Mouse (Mus musculus) adrenal gland, postnatal 25 days (tissue): Measurements from ENCODE around the gene Lpp. TPM values are rescaled to one million over a fixed set of nuclear protein-coding genes. Genes with fewer than 3 reads are reported as not detected.

Experiments used
- DNase-seq: peaks from one replicate; pipeline ENCODE4 v3.0.0; 2021; ENCODE audit warnings: mixed read lengths
- total RNA-seq: library from RNA; stranded (reverse); gene quantifications from 2 replicates; pipeline ENCODE4 v1.2.3, GENCODE M21; 2021

The Lpp gene
- total RNA-seq, 1 experiment from 2014 or later, result 103 TPM

DNA sequence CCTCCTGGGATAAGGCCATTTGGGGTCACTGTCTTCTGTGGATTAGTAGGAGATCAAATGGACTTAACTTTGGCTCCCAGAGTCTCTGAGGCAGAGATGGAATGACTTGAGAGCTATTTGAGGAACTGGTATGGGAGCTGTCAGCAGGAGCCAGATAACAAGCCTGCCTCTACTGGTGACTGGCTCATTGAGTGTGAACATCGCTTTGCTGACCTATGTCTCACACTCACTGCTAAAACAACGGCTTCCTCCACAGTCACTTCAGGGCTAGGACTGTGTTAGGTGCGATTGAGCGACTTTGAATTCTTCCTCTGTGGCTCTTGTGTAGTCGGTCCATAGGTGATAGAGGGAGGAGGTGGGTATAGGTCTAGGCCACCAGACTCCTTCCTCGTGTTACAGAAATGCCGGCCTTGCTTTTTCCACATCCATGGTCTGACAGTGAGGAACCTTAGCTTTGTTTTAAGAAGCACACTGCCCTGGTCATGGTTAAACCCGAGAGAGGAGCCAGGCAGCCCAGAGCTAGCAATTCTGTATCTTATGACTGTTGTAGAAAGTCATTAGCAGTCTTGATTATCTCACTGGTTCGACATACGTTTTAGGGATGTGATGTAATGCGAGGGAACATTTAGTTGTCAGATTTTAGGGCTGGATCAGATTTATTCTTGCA, 108.5 kb downstream of the Lpp start:
- DNase-seq, result no peak

DNA sequence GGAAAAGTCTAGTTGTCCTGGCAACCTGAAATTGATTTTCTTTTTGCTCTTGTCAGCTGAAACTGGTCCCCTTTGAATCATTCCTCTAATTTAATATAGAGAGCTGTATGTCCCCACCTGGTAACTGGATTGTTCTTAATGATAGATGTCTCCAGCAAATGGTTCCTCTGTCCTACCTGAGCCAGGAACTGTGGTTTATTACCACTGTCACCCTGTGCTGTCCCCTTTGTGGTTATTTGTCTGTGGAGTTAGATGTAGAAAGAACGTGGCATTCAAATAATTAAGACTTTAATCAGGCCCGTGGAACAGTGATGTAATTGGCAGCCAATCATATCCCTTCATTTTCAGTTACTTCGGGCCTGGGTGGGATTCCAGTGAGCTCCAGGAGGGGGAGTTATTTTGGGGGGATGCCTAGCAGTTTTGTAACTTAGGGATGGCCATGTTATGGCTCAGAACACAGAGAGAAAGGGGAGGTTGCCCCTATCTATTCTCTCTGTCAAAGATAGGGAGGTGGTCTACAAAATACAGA, 109.1 kb downstream of the Lpp start:
- no peak for DNase-seq

DNA sequence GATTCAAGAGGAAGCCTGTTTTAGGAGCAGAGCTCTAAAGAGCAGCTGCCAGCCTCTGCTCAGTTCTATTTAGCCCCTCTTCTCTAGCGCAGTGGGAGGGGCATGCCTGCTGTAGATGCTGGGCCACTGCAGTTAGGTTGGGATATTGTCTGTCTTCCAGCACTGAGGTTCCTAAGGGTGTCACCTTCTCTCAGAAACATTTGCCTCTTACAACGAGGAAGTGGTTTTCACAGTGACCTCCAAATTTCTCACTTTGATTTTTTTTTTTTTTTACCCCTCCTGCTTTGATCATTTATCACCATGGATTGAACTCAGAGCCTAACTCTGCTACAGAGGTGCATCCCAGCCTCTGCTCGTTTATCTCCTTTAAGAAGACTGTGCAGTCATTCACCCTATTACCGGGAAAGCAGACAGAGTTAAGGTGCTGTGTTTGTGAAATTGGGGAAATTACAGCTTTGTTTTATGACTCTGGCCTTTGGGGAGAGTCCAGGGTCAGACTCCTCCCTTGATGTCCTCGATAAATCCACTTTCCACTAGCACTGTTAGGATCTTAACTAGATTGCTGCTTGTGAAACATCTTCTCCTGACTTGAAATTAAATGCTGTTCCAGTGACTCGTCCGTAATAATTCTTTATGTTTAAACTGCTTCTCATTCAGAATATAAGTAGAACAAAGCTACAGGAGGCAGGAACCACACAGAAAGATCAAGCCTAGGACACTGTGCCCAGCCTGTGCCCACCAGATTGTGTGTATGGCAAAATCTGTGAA, 111.7 kb downstream of the Lpp start:
- DNase-seq, result no peak

DNA sequence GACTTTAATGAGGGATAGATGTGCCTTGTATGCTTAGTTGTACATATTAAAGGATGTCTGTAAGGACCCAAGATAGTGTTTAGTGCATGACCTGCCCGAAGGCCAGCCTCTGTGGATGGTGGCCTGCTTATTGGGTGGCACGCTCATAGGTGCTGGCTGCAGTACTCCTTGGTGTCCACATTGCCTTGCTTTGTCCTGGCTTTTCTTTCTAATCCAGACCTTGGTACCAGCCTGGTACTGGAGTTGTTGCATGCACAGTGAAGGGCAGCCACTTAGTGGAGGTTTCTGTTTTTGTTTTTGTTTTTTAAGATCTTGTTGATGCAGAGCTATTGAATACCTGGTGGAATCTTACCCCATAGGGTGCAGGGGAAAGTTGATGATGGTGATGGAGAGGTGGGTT, 112.9 kb downstream of the Lpp start:
- DNase-seq, result no peak

DNA sequence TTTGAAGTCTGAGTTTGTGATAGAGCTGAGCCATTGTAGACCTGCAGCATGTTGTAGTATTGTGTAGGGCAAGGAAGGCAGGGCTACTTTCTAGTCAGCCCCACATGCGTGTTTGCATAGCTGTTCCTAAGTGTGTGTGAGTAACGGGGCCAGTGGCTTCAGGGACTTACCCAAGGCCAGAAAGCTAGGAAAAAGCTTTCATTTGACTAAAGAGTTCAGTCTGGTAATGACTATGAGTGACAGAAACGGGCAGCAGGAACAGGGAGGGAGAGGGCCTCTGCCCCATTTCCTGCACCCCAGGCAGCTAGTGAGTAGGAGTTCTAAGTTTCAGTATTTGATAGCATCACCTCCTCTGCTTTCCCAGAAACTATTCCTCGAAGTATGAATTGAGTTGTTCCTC, 113.4 kb downstream of the Lpp start:
- no peak for DNase-seq

DNA sequence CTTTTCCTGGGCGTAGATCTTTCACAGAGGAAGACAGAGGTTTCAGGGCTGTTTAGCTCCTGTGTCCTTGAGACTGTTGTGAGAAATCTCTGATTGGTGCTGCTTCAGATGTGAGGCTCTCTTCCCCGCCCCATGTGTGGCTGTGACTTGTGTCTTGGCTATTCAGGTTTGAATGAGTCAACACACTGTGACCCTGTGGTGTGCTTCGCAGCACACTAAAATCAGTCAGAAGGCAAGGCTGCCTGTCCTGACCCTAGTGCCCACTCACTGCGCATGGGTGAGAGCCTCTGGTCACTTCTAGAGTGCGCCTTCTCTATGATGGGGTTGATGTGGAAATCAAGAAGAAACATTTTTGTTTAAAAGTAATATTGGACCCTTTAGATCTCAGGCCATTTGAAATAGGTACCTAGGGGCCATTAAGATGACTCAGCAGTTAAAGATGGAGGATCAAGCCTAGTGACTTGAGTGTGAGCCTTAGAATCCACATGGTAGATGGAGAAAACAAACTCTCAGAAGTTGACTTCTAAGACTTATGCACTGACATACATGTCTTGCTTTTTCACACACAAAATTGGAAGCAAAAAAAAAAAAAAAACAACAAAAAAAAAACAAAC, 114.7 kb downstream of the Lpp start:
- DNase-seq, result peak; percentile 61

DNA sequence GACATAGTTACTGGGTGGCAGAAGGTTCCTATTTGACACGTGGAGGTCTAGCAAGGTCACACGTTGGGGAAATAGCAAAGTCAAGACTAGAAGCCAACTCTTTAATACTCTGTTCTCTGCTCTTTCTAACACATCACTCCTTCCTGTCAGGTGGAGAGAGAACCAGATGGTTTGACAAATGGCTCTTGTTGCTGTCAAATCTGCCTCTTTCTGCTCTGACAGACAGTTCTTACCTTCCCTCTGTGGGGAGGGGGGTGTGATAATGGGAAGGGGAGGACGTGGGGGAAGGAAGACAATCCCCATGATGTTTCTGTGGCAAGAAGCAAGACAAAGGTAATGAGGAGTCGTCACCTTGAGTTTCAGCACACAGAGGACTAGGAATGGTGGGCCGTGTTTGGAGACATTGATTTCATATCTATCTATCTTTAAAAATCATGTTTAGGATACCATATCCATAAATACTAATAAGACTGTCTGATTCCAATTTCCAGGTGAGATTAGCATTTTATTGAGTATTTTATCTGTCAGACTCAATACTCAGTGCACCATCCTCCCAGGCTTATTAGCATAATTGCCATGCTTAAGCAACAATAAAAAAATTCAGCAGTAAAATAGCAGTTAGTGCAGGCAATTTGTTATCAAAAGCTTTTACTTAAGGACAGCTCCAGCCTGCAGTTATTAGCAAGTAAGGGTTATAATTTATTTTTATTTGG, 115.9 kb downstream of the Lpp start:
- no peak for DNase-seq

DNA sequence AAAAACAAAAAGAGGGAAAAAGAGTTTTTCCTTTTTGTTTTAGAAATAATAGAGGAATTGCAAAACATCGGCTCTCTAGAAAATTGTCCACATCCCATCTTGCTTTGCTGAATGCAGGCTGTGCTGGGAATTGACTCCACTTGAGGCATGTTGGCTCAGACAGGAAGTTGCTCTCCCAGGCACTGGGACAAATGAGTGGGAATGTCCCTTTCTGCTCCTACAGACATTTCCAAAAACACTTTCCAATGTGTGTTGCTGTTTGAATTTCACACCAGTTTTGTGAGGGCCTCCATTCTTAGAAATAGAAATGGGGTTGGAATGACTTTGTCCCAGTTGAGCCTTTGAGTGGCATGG, 116.5 kb downstream of the Lpp start:
- no peak for DNase-seq

DNA sequence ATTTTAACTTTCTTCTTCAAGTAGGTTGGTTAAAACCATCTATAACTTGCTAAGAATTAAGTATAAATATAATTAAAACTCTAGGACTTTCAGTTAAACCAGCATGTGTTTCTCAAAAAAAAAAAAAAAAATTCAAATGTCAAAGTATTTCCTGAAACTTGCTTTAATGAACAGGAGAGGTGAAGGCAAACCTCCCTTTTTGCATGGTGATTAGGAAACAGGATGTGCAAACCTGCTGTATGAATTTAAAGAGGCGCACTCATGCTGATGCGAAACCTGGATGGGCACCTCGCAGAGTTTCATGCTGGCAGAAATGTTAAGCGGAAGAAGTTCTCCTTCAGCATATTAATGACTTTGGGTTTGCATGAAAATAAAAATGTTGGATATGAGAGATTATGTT, 119.9 kb downstream of the Lpp start:
- DNase-seq, result no peak

DNA sequence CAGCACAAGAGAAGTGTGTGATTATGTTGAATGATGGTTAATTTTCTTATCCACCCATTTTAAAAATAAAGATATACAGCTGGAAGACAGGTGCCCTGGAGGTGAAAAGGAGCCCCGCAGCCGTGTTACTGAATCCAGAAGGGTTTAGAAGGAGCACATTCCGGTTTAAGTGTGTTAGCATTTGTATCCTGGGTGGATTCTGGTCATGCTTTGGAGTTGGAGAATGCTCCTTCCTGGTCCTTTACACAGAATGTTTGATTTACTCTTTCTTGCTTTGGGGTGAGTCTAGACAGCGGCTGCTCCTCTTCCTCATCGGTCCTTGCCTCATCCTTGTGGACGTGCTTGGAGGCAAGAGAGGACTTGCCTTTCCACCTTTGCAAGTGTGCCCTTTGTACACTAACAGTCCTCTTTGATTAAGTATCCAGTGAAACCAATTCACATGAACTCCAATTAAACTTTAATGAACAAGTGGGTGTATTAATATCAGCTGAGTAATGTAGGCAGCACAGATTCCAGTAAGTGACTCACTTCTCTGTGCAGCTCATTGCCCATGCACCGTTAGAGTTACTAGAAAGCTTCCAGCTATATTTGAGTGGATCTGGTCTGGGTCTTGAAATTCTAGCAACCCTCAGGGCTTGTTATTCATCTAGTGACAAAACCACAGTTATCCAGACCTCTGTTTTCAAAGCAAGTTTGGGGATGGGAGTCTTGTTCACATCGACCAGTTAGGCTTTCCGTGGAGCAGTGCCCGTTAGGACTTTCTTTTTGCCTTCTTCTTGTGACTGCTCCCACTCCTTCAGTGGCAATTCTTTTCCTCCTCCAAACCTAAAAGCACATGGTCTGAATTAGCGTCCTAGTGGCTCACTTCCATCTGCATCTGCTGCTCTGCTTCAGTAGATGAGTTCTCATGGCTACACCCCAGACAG, 121.8 kb downstream of the Lpp start:
- DNase-seq, result no peak

DNA sequence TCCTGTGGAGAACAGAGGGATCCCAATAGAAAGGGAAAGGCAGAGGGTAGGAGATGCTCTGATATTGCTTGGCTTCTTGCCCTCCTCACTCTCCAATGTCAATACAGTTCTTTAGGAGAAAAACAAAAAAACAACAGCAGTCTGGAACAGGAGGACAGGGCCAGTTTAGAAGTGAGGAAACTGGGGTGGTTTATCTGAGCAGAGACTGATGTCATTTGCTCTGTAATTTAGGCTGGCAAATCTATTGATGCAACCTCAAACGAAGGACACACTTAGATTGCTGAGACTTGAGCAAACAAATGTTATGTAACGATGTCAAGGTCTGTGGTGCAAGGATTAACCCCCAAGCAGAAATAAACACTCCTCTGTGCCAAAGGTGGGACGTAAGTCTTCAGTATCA, 123.7 kb downstream of the Lpp start:
- no peak for DNase-seq

DNA sequence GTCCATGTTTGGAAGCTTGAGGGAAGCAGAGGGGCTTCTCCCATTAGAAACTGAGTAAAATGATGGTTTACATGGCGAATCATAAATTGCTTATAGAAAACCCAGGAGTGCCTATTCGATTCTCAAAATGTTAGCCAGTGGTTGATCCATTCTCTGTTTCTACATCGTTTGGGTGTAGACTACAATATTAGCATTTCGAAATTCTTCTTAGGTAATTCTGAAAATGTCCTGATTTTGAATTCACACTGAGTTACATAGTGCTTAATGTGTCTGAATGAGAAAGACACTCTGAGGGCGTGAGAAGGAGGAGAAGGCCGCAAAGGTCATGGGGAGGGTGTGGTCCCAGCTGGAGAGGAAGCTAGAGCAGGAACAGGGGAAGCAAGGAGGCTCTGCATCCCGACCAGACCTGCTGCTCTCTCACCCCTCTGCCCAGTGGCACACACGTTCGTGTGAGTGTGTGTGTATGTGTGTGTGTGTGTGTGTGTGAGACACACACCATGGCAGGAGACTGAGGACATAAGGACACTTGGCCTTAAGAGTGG, 124.3 kb downstream of the Lpp start:
- no peak for DNase-seq

DNA sequence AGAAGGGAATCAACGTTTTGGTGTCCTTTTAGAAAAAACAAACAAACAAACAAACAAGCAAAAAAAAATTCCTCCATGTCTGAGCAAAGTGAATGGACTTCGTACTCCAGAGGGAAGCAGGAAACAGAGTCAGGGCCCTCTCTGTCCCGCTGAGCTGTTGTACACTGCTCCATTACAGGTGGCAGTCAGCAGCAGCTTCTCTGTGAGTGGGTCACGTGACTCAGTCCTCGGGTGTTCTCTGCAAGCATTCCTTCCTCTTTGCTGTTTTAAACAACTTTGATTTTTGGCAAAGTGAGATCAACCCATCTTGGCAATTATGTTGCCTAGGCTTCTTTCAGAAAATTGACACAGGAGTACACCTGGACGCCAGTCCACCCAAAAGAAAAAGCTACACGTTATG, 125.5 kb downstream of the Lpp start:
- DNase-seq, result no peak

DNA sequence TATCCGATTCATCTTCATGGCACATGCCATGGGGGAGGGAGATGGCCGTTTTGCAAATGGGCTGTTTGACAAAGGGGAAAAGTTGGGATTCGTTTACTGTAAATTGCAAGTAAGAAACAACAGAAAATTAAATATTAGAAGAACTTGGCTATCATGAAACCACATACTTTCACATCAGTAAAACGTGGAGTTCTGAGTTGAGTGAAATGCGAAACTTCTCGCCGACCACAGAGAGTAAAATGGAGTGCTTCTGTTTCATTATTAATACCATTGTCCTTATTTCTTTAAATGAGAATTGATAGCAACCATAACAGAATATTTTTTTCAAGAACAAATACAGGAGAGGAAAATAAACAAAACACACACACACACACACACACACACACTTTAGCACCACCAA, 133.9 kb downstream of the Lpp start:
- DNase-seq, result no peak

DNA sequence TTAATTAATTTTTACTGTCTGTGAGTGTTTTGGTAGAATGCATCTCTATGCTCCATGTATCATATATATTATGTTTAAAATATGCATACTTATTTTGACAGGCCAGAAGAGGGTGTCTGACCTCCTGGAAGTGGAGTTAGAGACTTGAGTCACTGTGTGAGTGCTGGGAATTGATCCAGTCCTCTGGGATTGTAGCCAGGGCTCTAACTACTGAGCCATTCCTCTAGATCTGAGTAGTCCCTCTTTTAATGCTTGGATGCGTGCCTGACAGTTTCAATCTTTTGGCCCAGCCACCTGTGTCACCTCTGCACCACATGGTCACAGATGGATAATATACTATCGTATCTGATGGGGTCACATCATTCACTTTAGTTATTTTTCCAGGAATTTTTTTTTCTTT, 138.4 kb downstream of the Lpp start:
- no peak for DNase-seq

DNA sequence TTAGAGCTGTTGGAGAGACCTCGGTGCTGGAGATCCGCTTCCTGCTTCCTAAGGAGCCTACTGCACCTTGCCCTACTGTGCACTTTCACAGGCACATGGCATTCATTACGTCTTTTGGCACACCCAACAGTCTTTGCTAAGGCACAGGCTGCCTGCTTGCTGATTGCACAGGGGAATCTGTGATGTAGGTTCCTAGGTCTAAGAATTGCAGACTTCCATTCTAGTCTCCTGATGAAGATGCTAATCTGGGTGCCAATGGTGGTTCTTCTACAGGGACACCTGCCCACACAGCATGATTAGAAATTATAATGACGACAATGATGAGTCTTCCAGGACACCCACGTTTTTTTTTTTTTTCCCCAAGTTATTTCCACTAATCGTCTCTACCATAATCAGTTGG, 141.9 kb downstream of the Lpp start:
- no peak for DNase-seq

DNA sequence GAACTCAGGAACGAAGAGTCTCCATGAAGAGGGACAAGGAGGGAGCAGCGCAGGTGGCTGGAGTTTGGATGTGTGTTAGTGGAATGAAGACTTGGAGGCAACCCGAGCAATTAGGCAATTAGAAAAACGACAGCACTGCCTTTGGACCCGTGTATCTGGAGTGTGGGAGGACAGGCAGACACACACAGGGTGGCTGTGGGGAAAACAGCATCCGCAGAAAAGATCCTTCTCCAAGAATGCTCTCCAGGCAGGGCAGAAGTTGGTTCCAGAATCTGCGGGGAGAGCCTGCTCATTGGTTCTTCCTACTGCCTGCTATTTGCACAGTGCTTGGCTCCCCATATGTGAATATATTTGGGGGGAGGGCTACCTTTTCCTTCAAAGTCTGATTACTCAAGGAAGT, 143.0 kb downstream of the Lpp start:
- DNase-seq, result no peak

DNA sequence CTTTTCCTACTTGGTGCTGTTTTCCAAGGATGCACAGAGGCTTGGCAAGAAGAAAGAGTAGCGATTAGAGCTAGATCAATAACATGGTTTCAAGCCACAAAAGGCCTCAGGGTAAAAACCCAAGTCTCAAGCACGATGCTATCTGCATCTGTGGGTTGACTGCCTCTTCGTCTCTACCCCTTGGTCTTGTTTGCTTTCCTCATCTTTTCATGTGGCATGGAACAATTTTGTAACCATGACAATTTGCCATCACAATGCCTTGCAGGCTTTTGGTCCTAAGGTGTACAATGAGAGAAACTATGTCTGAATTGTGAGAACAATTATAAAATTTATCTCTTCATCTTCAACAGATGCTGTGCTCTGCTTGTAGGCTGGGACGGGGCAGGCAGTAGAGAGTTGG, 145.7 kb downstream of the Lpp start:
- DNase-seq, result no peak

DNA sequence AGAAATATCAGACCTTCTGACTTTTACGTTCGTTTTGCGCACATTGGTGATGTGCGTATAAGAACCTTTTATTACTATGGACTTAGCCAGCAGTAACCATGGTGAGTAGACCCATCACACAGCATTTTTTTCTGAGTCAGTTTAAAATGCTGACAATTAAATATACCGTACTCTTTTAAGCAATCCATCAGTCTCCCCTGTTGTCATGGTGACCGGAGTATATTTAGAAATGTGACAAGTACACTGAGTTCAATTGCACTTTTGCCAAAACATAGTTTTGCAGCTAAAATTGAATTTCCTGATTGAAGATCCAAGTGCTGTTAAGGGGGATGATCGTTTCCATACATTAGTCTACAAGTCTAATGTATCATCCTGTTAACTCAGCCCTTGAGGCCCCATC, 149.6 kb downstream of the Lpp start:
- DNase-seq, result no peak

DNA sequence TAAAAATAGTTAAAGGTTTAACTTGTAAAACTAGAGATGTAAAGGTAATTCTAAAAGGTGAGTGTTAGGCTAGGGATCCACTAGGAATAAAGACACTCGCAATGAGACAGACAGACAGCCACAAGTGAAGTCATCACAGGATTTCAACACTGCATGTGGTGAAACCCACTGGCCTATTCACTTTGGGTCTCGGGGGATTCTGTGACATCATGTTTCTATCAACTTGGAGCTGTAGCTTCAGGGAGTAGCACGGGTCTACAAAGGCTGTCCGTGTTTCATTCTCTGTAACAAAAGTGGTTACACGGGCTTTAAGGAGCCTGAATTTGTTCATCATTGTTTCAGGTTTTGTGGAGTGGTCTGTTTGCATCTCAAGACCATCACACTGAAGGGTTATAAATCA, 152.1 kb downstream of the Lpp start:
- DNase-seq, result no peak

DNA sequence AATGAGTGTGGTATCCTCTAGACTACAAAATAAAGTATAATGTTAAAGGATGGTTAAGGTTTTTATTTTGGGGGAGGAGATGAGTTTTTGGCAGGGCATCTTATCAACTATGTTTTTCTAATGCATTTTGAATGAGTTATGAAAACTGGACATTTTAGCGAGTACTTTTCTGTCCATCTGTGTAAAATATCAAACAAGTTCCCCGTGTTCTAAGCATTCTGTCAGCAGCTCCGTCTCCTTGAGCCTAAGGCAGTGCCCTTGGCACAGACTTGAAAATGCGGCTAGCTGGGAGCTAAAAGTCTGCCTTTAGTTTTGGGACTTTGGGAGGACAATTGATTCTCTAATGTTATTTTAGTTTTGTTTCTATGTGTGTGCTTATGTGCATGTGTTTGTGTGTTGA, 165.2 kb downstream of the Lpp start:
- no peak for DNase-seq

DNA sequence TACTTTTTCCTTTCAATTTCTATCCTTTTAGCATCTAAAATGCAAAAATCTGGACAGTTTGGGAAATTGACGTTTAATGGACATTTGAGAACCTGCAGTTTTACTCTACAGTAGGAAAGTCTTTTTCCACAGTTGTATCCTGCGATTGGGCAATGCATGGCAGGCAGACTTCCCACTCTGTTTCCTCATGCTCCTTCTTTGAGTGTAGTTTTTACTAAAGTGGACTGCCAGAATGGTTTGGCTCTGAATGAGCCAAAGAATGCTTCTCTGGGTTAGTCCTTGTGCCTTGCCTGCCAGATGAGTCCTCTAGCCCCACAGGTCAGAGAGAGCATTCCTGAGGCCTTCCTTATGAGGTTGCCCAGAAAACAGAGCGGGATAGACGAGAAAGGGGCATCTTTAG, 166.5 kb downstream of the Lpp start:
- no peak for DNase-seq
